Mouse (Mus musculus): ENCODE measurements around the gene Itga11. TPM values are rescaled to one million over a fixed set of nuclear protein-coding genes. Genes with fewer than 3 reads are reported as not detected.
"Not testable (repeated sequence)": the region's sequence is repeated elsewhere in the genome, so short reads cannot be mapped to it uniquely, and the experiment has no call there.

The Itga11 gene
- polyA plus RNA-seq, 1 experiment from 2014 or later, result 0.45 TPM

- H3K27me3 ChIP-seq (ENCODE audit: insufficient read depth, low read length), result no peaks in the 10 kb centered on the region
- H3K36me3 ChIP-seq (ENCODE audit: insufficient read depth, low read length), result no peaks in the 10 kb centered on the region
- H3K27ac ChIP-seq, result no peak overlapping the region
- 74% methylated on average over 6 of the region's 6 CpGs for WGBS
- no peak overlapping the region for H3K4me3 ChIP-seq (replicated peaks; ENCODE audit: low read depth, low read length)
- H3K9me3 ChIP-seq (replicated peaks; ENCODE audit: low read length), result no peaks in the 10 kb centered on the region
- TF ChIP-seq CTCF (IDR thresholded peaks at IDR 0.05; ENCODE audit: low read depth), result no peak
- no peak overlapping the region for H3K4me2 ChIP-seq (ENCODE audit: low read length)
- no peak for ATAC-seq (replicated peaks; ENCODE audit: low FRiP score, low read depth)
- no peak overlapping the region for H3K9ac ChIP-seq (ENCODE audit: low read depth, low read length)
- H3K4me1 ChIP-seq (replicated peaks; ENCODE audit: insufficient read depth, low read length), result no peaks in the 10 kb centered on the region
- DNase-seq (ENCODE audit: low spot score), result no peak
Measured at GRCm38 (mm10) chr9:62645716-62646400, 31.8 kb upstream of the Itga11 start.

- H3K4me3 ChIP-seq (replicated peaks; ENCODE audit: low read depth, low read length), result no peak overlapping the region
- no peak overlapping the region for H3K9ac ChIP-seq (ENCODE audit: low read depth, low read length)
- H3K9me3 ChIP-seq (replicated peaks; ENCODE audit: low read length), result no peaks in the 10 kb centered on the region
- no peak for TF ChIP-seq CTCF (IDR thresholded peaks at IDR 0.05; ENCODE audit: low read depth)
- no peaks in the 10 kb centered on the region for H3K36me3 ChIP-seq (ENCODE audit: insufficient read depth, low read length)
- H3K27me3 ChIP-seq (ENCODE audit: insufficient read depth, low read length), result no peaks in the 10 kb centered on the region
- H3K4me1 ChIP-seq (replicated peaks; ENCODE audit: insufficient read depth, low read length), result no peaks in the 10 kb centered on the region
- no peak overlapping the region for H3K27ac ChIP-seq
- no peak overlapping the region for H3K4me2 ChIP-seq (ENCODE audit: low read length)
- DNase-seq (ENCODE audit: low spot score) (no peak), ATAC-seq (replicated peaks; ENCODE audit: low FRiP score, low read depth) (no peak)
- WGBS, result 47% methylated on average over 7 of the region's 7 CpGs
Measured at GRCm38 (mm10) chr9:62646721-62647183, 30.9 kb upstream of the Itga11 start.

- H3K4me1 ChIP-seq (replicated peaks; ENCODE audit: insufficient read depth, low read length), result no peaks in the 10 kb centered on the region
- TF ChIP-seq CTCF (IDR thresholded peaks at IDR 0.05; ENCODE audit: low read depth), result no peak
- no peaks in the 10 kb centered on the region for H3K36me3 ChIP-seq (ENCODE audit: insufficient read depth, low read length)
- H3K27ac ChIP-seq, result no peak overlapping the region
- H3K9ac ChIP-seq (ENCODE audit: low read depth, low read length), result no peak overlapping the region
- 82% methylated on average over 3 of the region's 3 CpGs for WGBS
- H3K27me3 ChIP-seq (ENCODE audit: insufficient read depth, low read length), result no peaks in the 10 kb centered on the region
- ATAC-seq (replicated peaks; ENCODE audit: low FRiP score, low read depth), result no peak
- no peaks in the 10 kb centered on the region for H3K9me3 ChIP-seq (replicated peaks; ENCODE audit: low read length)
- H3K4me2 ChIP-seq (ENCODE audit: low read length), result no peak overlapping the region
- no peak overlapping the region for H3K4me3 ChIP-seq (replicated peaks; ENCODE audit: low read depth, low read length)
- DNase-seq (ENCODE audit: low spot score), result no peak
Measured at GRCm38 (mm10) chr9:62649444-62649843, 28.2 kb upstream of the Itga11 start.

GRCm38 (mm10) chr9:62650764-62651163 is 26.9 kb upstream of the Itga11 start:
- no peak overlapping the region for H3K4me2 ChIP-seq (ENCODE audit: low read length)
- H3K9ac ChIP-seq (ENCODE audit: low read depth, low read length), result no peak overlapping the region
- no peak for DNase-seq (ENCODE audit: low spot score)
- no peak for TF ChIP-seq CTCF (IDR thresholded peaks at IDR 0.05; ENCODE audit: low read depth)
- H3K27ac ChIP-seq, result no peak overlapping the region
- WGBS, result 92% methylated on average over 6 of the region's 6 CpGs
- no peaks in the 10 kb centered on the region for H3K36me3 ChIP-seq (ENCODE audit: insufficient read depth, low read length)
- no peaks in the 10 kb centered on the region for H3K9me3 ChIP-seq (replicated peaks; ENCODE audit: low read length)
- no peaks in the 10 kb centered on the region for H3K4me1 ChIP-seq (replicated peaks; ENCODE audit: insufficient read depth, low read length)
- H3K4me3 ChIP-seq (replicated peaks; ENCODE audit: low read depth, low read length), result no peak overlapping the region
- H3K27me3 ChIP-seq (ENCODE audit: insufficient read depth, low read length), result no peaks in the 10 kb centered on the region
- ATAC-seq (replicated peaks; ENCODE audit: low FRiP score, low read depth), result no peak

GRCm38 (mm10) chr9:62654336-62654735 is 23.3 kb upstream of the Itga11 start:
- Histone ChIP-seq H3K9me3 (replicated peaks; ENCODE audit: low read length) (no peaks in the 10 kb centered on the region), H3K27ac (no peak overlapping the region), H3K27me3 (ENCODE audit: insufficient read depth, low read length) (no peaks in the 10 kb centered on the region), H3K4me3 (replicated peaks; ENCODE audit: low read depth, low read length) (no peak overlapping the region), H3K9ac (ENCODE audit: low read depth, low read length) (no peak overlapping the region), H3K4me2 (ENCODE audit: low read length) (no peak overlapping the region), H3K4me1 (replicated peaks; ENCODE audit: insufficient read depth, low read length) (no peaks in the 10 kb centered on the region), H3K36me3 (ENCODE audit: insufficient read depth, low read length) (no peaks in the 10 kb centered on the region)
- 48% methylated on average over 6 of the region's 6 CpGs for WGBS
- DNase-seq (ENCODE audit: low spot score) (no peak), ATAC-seq (replicated peaks; ENCODE audit: low FRiP score, low read depth) (no peak)
- no peak for TF ChIP-seq CTCF (IDR thresholded peaks at IDR 0.05; ENCODE audit: low read depth)

GRCm38 (mm10) chr9:62658016-62658415 is 19.6 kb upstream of the Itga11 start:
- no peak overlapping the region for H3K27ac ChIP-seq
- no peaks in the 10 kb centered on the region for H3K4me1 ChIP-seq (replicated peaks; ENCODE audit: insufficient read depth, low read length)
- H3K36me3 ChIP-seq (ENCODE audit: insufficient read depth, low read length), result no peaks in the 10 kb centered on the region
- DNase-seq (ENCODE audit: low spot score), result no peak
- no peaks in the 10 kb centered on the region for H3K27me3 ChIP-seq (ENCODE audit: insufficient read depth, low read length)
- no peak overlapping the region for H3K4me3 ChIP-seq (replicated peaks; ENCODE audit: low read depth, low read length)
- H3K4me2 ChIP-seq (ENCODE audit: low read length), result no peak overlapping the region
- ATAC-seq (replicated peaks; ENCODE audit: low FRiP score, low read depth), result no peak
- no peak overlapping the region for H3K9ac ChIP-seq (ENCODE audit: low read depth, low read length)
- no peak for TF ChIP-seq CTCF (IDR thresholded peaks at IDR 0.05; ENCODE audit: low read depth)
- 88% methylated on average over 3 of the region's 3 CpGs for whole genome bisulfite sequencing
- H3K9me3 ChIP-seq (replicated peaks; ENCODE audit: low read length), result no peaks in the 10 kb centered on the region

GRCm38 (mm10) chr9:62659026-62659425 is 18.6 kb upstream of the Itga11 start:
- no peaks in the 10 kb centered on the region for H3K9me3 ChIP-seq (replicated peaks; ENCODE audit: low read length)
- H3K4me3 ChIP-seq (replicated peaks; ENCODE audit: low read depth, low read length), result no peak overlapping the region
- H3K27me3 ChIP-seq (ENCODE audit: insufficient read depth, low read length), result no peaks in the 10 kb centered on the region
- H3K4me1 ChIP-seq (replicated peaks; ENCODE audit: insufficient read depth, low read length), result no peaks in the 10 kb centered on the region
- 82% methylated on average over 4 of the region's 4 CpGs for WGBS
- H3K36me3 ChIP-seq (ENCODE audit: insufficient read depth, low read length), result no peaks in the 10 kb centered on the region
- H3K4me2 ChIP-seq (ENCODE audit: low read length), result no peak overlapping the region
- TF ChIP-seq CTCF (IDR thresholded peaks at IDR 0.05; ENCODE audit: low read depth), result no peak
- ATAC-seq (replicated peaks; ENCODE audit: low FRiP score, low read depth), result no peak
- no peak overlapping the region for H3K27ac ChIP-seq
- H3K9ac ChIP-seq (ENCODE audit: low read depth, low read length), result no peak overlapping the region
- no peak for DNase-seq (ENCODE audit: low spot score)

- not testable (repeated sequence) for H3K27ac ChIP-seq; H3K4me2 ChIP-seq (ENCODE audit: low read length); H3K27me3 ChIP-seq (ENCODE audit: insufficient read depth, low read length); ATAC-seq (replicated peaks; ENCODE audit: low FRiP score, low read depth); H3K9ac ChIP-seq (ENCODE audit: low read depth, low read length); H3K9me3 ChIP-seq (replicated peaks; ENCODE audit: low read length); DNase-seq (ENCODE audit: low spot score); H3K4me1 ChIP-seq (replicated peaks; ENCODE audit: insufficient read depth, low read length); H3K4me3 ChIP-seq (replicated peaks; ENCODE audit: low read depth, low read length); H3K36me3 ChIP-seq (ENCODE audit: insufficient read depth, low read length)
- 95% methylated on average over 9 of the region's 9 CpGs for WGBS
Measured at GRCm38 (mm10) chr9:62660971-62661370, 16.7 kb upstream of the Itga11 start.
